Mouse (Mus musculus): ENCODE data around the gene Kansl1. TPM values are rescaled to one million over a fixed set of nuclear protein-coding genes. Genes with fewer than 3 reads are reported as not detected.

Kansl1 gene
- polyA plus RNA-seq (2015; fragmentation: Nextera tagmentation; extraction: Ambion mirVana) = 27.9 and 28.2 TPM in 2 replicates

DNA sequence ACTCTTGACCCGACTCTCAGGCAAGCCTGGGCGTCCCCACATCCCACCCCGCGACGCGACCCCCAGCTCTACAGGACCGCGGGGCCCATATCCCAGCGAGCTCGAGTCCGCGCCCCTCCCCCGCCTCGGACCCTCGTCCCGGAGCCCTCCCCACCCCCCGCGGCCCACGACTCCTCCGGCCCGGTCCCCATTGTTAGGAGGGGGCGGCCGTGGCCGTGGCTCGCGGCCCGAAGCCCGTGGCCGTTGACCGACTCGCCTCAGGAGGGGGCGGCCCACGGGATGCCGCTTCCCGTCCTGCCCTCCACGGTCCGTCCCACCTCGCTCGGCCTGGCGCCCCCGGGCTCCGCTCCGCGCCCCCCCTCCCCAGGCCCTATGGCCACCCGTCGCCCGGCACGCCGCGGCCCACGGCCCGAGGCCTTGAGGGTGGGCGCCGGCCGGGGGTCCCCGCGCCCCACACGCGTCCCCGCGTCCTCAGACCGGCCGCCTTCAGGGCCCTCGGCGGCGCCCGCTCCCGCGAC is at the start of gene Kansl1:
Kansl1 (minus strand) TSS at position 111 of the 518 bp plus-strand sequence.
- Histone ChIP-seq H3K4me3 (ENCODE audit: low read depth, low read length) (peak within 1 kb of the TSS; percentile 95), H3K4me1 (ENCODE audit: control insufficient read depth, insufficient read depth, low read length) (peaks cover 16% of the 10 kb centered on the region), H3K9ac (ENCODE audit: low read depth, low read length) (peak within 1 kb of the TSS; percentile 95), H3K4me2 (ENCODE audit: low read length) (peak within 1 kb of the TSS; percentile 81), H3K36me3 (ENCODE audit: control insufficient read depth, insufficient read depth, low read length) (no peaks in the 10 kb centered on the region), H3K27me3 (ENCODE audit: control insufficient read depth, insufficient read depth, low read depth, low read length) (no peaks in the 10 kb centered on the region), H3K9me3 (replicated peaks; ENCODE audit: control insufficient read depth, low read length, poor library complexity, severe bottlenecking) (no peaks in the 10 kb centered on the region), H3K27ac (ENCODE audit: low read length) (peak within 1 kb of the TSS; percentile 80)
- WGBS = under 1% methylated on average over 34 of the region's 69 CpGs
- ATAC-seq = peak; percentile 73

- H3K4me1 ChIP-seq (ENCODE audit: control insufficient read depth, insufficient read depth, low read length) = no peaks in the 10 kb centered on the region
- H3K4me3 ChIP-seq (ENCODE audit: low read depth, low read length) = no peak overlapping the region
- no peak for ATAC-seq
- H3K9me3 ChIP-seq (replicated peaks; ENCODE audit: control insufficient read depth, low read length, poor library complexity, severe bottlenecking) = no peaks in the 10 kb centered on the region
- H3K9ac ChIP-seq (ENCODE audit: low read depth, low read length) = no peak overlapping the region
- peaks cover 44% of the 10 kb centered on the region for H3K36me3 ChIP-seq (ENCODE audit: control insufficient read depth, insufficient read depth, low read length)
- H3K4me2 ChIP-seq (ENCODE audit: low read length) = no peak overlapping the region
- H3K27ac ChIP-seq (ENCODE audit: low read length) = no peak overlapping the region
- WGBS = 83% methylated on average over 4 of the region's 4 CpGs
- H3K27me3 ChIP-seq (ENCODE audit: control insufficient read depth, insufficient read depth, low read depth, low read length) = no peaks in the 10 kb centered on the region
Observed at GRCm38 (mm10) chr11:104512436-104512835, 43.8 kb upstream of the Kansl1 start.

GRCm38 (mm10) chr11:104510606-104511005 is 41.9 kb upstream of the Kansl1 start:
- WGBS = 91% methylated on average over 2 of the region's 2 CpGs
- no peak overlapping the region for H3K27ac ChIP-seq (ENCODE audit: low read length)
- H3K4me3 ChIP-seq (ENCODE audit: low read depth, low read length) = no peak overlapping the region
- H3K4me2 ChIP-seq (ENCODE audit: low read length) = no peak overlapping the region
- no peaks in the 10 kb centered on the region for H3K27me3 ChIP-seq (ENCODE audit: control insufficient read depth, insufficient read depth, low read depth, low read length)
- no peak overlapping the region for H3K9ac ChIP-seq (ENCODE audit: low read depth, low read length)
- ATAC-seq = no peak
- no peaks in the 10 kb centered on the region for H3K4me1 ChIP-seq (ENCODE audit: control insufficient read depth, insufficient read depth, low read length)
- peaks cover 41% of the 10 kb centered on the region for H3K36me3 ChIP-seq (ENCODE audit: control insufficient read depth, insufficient read depth, low read length)
- no peaks in the 10 kb centered on the region for H3K9me3 ChIP-seq (replicated peaks; ENCODE audit: control insufficient read depth, low read length, poor library complexity, severe bottlenecking)

DNA sequence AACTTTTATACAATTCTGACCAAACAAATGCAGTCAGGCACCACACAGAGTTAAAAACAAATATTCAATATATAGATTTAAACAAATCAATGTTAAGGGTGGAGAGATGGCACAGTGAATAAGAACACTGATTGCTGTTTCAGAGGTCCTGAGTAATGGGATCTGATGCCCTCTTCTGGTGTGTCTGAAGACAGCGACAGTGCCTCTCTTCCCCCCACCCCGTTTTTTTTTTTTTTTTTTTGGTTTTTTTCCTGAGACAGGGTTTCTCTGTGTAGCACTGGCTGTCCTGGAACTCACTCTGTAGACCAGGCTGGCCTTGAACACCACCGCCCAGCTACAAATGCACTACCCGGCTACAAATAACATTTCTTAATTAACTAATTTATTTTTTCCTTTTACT is 39.8 kb upstream of the Kansl1 start:
- no peak overlapping the region for H3K9ac ChIP-seq (ENCODE audit: low read depth, low read length)
- no peaks in the 10 kb centered on the region for H3K4me1 ChIP-seq (ENCODE audit: control insufficient read depth, insufficient read depth, low read length)
- H3K9me3 ChIP-seq (replicated peaks; ENCODE audit: control insufficient read depth, low read length, poor library complexity, severe bottlenecking) = no peaks in the 10 kb centered on the region
- ATAC-seq = no peak
- peaks cover 49% of the 10 kb centered on the region for H3K36me3 ChIP-seq (ENCODE audit: control insufficient read depth, insufficient read depth, low read length)
- no peak overlapping the region for H3K4me3 ChIP-seq (ENCODE audit: low read depth, low read length)
- H3K27ac ChIP-seq (ENCODE audit: low read length) = no peak overlapping the region
- H3K27me3 ChIP-seq (ENCODE audit: control insufficient read depth, insufficient read depth, low read depth, low read length) = no peaks in the 10 kb centered on the region
- WGBS = 87% methylated on average over 4 of the region's 4 CpGs
- H3K4me2 ChIP-seq (ENCODE audit: low read length) = no peak overlapping the region

DNA sequence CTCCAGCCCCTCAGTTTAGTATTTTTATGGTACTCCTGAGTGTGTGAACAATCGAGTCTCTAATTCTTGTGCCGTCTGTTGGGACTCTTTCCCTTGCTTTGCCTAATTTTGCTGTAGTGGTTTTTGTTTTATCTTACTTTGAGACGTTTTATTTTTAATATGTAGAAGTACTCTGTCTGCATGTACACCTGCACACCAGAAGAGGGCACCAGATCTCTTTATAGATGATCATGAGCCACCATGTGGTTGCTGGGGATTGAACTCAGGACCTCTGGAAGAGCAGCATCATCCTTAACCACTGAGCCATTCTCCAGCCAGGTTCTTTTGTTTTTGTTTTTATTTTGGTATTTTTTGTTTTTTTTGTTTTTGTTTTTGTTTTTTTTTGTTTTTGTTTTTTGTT is 19.6 kb upstream of the Kansl1 start:
- no peak for ATAC-seq
- Histone ChIP-seq H3K9me3 (replicated peaks; ENCODE audit: control insufficient read depth, low read length, poor library complexity, severe bottlenecking) (no peaks in the 10 kb centered on the region), H3K36me3 (ENCODE audit: control insufficient read depth, insufficient read depth, low read length) (no peaks in the 10 kb centered on the region), H3K27ac (ENCODE audit: low read length) (no peak overlapping the region), H3K4me1 (ENCODE audit: control insufficient read depth, insufficient read depth, low read length) (no peaks in the 10 kb centered on the region), H3K4me3 (ENCODE audit: low read depth, low read length) (no peak overlapping the region), H3K27me3 (ENCODE audit: control insufficient read depth, insufficient read depth, low read depth, low read length) (no peaks in the 10 kb centered on the region), H3K4me2 (ENCODE audit: low read length) (no peak overlapping the region), H3K9ac (ENCODE audit: low read depth, low read length) (no peak overlapping the region)
- WGBS = 94% methylated on average over 3 of the region's 3 CpGs

GRCm38 (mm10) chr11:104481971-104482370 is 13.3 kb upstream of the Kansl1 start:
- Histone ChIP-seq H3K9me3 (replicated peaks; ENCODE audit: control insufficient read depth, low read length, poor library complexity, severe bottlenecking) (0 out of 2 replicates have a peak, but pooled peaks cover 4% of the 10 kb centered on the region), H3K9ac (ENCODE audit: low read depth, low read length) (no peak overlapping the region), H3K4me3 (ENCODE audit: low read depth, low read length) (no peak overlapping the region), H3K36me3 (ENCODE audit: control insufficient read depth, insufficient read depth, low read length) (no peaks in the 10 kb centered on the region), H3K27me3 (ENCODE audit: control insufficient read depth, insufficient read depth, low read depth, low read length) (no peaks in the 10 kb centered on the region), H3K4me2 (ENCODE audit: low read length) (no peak overlapping the region), H3K4me1 (ENCODE audit: control insufficient read depth, insufficient read depth, low read length) (no peaks in the 10 kb centered on the region), H3K27ac (ENCODE audit: low read length) (no peak overlapping the region)
- ATAC-seq = no peak
- 92% methylated on average over 8 of the region's 8 CpGs for WGBS

DNA sequence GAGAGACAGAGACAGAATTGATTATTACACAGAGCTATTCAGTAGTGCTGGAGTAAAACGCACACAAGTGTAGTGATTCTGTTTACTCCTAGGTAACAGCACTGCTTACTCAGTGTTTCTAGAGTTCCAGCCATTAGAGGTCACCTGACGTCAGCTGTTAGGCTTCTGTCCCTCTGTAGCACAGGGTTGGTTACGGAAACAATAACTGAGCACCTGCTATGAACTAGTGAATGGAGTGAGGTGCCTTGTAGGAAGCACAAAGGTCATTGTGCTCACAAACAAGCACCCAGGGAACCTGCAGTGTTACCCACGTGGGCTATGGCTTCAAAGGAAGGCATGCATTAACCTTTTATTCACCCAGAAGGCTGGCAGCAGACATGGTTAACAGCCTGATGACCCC is 10.8 kb upstream of the Kansl1 start:
- Histone ChIP-seq H3K27ac (ENCODE audit: low read length) (no peak overlapping the region), H3K27me3 (ENCODE audit: control insufficient read depth, insufficient read depth, low read depth, low read length) (no peaks in the 10 kb centered on the region), H3K36me3 (ENCODE audit: control insufficient read depth, insufficient read depth, low read length) (no peaks in the 10 kb centered on the region), H3K4me1 (ENCODE audit: control insufficient read depth, insufficient read depth, low read length) (no peaks in the 10 kb centered on the region), H3K9ac (ENCODE audit: low read depth, low read length) (no peak overlapping the region), H3K4me2 (ENCODE audit: low read length) (no peak overlapping the region), H3K9me3 (replicated peaks; ENCODE audit: control insufficient read depth, low read length, poor library complexity, severe bottlenecking) (0 out of 2 replicates have a peak, but pooled peaks cover 4% of the 10 kb centered on the region), H3K4me3 (ENCODE audit: low read depth, low read length) (no peak overlapping the region)
- WGBS = 69% methylated on average over 4 of the region's 4 CpGs
- ATAC-seq = no peak

DNA sequence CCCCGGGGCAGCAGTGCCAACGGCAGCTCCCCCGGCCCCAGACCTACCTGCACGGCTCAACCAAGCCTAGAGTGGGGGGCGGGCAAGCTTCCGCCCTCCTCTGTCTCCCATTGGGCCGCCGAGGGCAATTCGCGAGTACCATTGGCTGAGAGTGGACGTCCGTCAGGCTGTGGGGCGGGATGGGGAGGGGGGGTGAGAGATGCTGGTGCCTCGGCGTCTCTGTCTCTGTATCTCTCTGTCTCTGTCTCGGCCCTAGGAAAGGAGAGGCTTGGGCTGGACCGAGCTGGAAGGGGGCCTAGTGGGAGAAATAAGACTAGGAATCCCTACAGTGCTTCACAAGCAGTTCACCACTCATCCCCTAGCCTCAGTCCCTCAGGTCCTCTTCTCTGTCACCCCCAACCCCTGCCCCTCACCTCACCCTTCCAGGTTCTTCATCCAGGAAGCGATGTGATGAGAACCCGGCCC is 742 bp upstream of the Kansl1 start:
- H3K27me3 ChIP-seq (ENCODE audit: control insufficient read depth, insufficient read depth, low read depth, low read length) = no peaks in the 10 kb centered on the region
- peak overlapping the region; percentile 95 for H3K4me3 ChIP-seq (ENCODE audit: low read depth, low read length)
- H3K4me2 ChIP-seq (ENCODE audit: low read length) = peak overlapping the region; percentile 81
- H3K9me3 ChIP-seq (replicated peaks; ENCODE audit: control insufficient read depth, low read length, poor library complexity, severe bottlenecking) = no peaks in the 10 kb centered on the region
- peak; percentile 100 for ATAC-seq
- peak overlapping the region; percentile 95 for H3K9ac ChIP-seq (ENCODE audit: low read depth, low read length)
- H3K4me1 ChIP-seq (ENCODE audit: control insufficient read depth, insufficient read depth, low read length) = peaks cover 14% of the 10 kb centered on the region
- peak overlapping the region; percentile 80 for H3K27ac ChIP-seq (ENCODE audit: low read length)
- under 1% methylated on average over 15 of the region's 19 CpGs for WGBS
- no peaks in the 10 kb centered on the region for H3K36me3 ChIP-seq (ENCODE audit: control insufficient read depth, insufficient read depth, low read length)

- Histone ChIP-seq H3K9ac (ENCODE audit: low read depth, low read length) (no peak overlapping the region), H3K36me3 (ENCODE audit: control insufficient read depth, insufficient read depth, low read length) (no peaks in the 10 kb centered on the region), H3K4me3 (ENCODE audit: low read depth, low read length) (no peak overlapping the region), H3K27me3 (ENCODE audit: control insufficient read depth, insufficient read depth, low read depth, low read length) (no peaks in the 10 kb centered on the region), H3K27ac (ENCODE audit: low read length) (no peak overlapping the region), H3K4me2 (ENCODE audit: low read length) (peak overlapping the region; percentile 30), H3K4me1 (ENCODE audit: control insufficient read depth, insufficient read depth, low read length) (peaks cover 19% of the 10 kb centered on the region), H3K9me3 (replicated peaks; ENCODE audit: control insufficient read depth, low read length, poor library complexity, severe bottlenecking) (no peaks in the 10 kb centered on the region)
- 78% methylated on average over 5 of the region's 5 CpGs for WGBS
- no peak for ATAC-seq
Observed at GRCm38 (mm10) chr11:104467698-104468097, 963 bp downstream of the Kansl1 start.

Data from midbrain, embryonic 16.5 days (tissue).